Mouse (Mus musculus) ovary, postnatal 36 days (tissue): ENCODE data around the gene Trappc12.
A peak's percentile ranks its signal among the peaks of the same experiment; 100 is the strongest.

ENCODE experiments used
- DNase-seq: peaks from one replicate; pipeline ENCODE4 v3.0.0; 2022; ENCODE audit warnings: low spot score, mixed read lengths

The Trappc12 gene

DNA sequence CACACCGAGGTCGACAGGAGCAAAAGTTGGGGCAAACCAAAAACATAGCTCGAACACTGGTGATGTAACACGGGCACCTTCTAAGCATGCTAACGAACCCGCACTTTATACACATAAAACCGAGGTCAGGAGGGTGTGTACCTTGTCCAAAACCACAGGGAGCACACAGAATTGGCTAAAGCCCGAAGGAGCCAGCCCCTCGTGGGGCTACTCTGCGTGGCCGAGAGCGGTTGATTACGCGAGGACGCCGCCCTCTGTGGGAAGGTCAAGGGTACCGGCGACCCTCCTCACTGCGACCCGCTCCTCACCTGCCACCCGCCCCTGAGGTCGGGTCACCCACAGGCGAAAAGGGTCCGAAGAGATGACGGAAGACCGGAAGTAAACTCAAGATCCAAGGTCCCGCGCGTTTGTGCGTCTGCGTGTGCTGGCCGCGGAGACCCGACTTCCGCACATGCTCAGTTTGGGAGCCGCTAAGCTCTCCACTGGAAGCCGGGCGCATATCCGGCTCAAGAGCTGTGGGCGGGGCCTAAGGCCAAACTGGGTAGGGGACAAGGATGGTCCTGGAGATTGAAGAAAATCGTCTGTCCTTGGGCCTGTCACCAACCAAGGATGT lies at the start of gene Trappc12:
Gene Trappc12 (minus strand): TSS at position 452 of the 613 bp plus-strand sequence.
- peak; percentile 83 for DNase-seq

DNA sequence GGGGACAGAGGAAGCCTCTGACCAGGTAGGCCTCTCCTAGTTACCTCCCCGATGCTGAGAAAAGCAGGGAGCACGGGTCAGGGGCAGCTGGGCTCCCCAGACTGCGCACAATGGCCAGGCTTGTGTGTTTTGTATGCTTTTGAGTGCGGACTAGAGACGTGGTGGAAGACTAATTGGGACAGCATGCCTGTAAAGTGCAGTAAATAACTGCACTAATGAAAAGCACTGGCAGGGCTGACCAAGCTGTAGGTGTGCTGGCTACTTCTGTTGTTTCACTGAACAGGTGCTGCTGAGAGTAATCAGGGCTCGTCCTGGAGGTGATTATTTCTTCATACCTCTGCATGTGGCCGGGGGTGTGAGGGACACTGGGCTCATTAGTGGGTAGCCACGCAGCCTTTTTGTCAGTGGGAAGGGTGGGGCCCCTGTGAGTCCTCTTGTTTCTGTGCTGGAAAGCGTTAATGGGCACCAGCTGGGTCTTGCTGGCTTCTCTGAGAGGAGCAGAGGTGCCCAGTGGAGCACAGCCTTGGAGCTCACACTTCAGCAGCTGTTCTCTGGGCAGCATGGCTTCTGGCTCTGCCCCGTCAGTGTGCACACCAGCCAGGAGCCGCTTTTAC lies 49.6 kb upstream of the Trappc12 start:
- DNase-seq: no peak

DNA sequence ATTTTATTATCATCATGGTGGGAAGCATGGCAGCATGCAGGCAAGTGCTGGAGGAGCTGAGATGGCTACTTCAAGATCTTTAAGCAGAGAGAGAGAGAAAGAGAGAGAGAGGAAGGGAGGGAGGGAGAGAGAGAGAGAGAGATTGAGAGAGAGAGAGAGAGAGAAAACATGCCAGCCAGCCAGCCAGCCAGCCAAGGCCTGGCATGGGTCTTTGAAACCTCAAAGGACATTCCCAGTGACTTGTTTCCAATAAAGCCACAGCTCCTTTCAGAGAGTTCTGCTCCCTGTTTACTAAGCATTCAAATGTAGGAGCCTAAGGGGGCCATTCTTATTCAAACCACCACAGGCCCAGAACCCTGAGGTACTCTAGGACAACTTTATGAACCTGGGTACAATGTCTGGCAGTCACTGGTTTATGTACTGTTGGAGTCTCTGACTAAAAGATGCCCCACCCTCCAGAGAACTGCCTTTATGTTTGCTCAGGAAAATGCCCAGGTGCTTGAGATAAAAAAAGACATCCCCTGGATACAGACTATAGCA lies 46.7 kb upstream of the Trappc12 start:
- DNase-seq: no peak

DNA sequence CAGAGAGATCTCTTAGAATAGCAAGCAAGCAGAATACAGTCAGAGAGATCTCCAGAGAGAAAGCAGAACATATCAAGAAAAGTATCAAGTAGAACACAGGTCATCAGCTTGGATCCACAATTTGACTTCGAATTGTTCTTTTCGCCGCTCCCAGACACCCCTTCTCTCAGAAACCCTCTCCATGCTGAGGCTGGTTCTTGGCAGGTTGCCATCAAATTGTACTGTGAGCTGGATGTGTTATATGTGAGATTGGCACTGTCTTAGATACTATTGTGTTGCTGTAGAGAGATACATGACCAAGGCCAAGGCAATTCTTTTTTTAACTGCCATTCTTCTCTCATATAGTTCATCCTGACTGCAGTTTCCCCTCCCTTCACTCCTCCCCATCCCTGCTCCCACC lies 44.8 kb upstream of the Trappc12 start:
- no peak for DNase-seq

GRCm38 (mm10) chr12:28793715-28794114 lies 43.4 kb upstream of the Trappc12 start:
- DNase-seq: no peak

DNA sequence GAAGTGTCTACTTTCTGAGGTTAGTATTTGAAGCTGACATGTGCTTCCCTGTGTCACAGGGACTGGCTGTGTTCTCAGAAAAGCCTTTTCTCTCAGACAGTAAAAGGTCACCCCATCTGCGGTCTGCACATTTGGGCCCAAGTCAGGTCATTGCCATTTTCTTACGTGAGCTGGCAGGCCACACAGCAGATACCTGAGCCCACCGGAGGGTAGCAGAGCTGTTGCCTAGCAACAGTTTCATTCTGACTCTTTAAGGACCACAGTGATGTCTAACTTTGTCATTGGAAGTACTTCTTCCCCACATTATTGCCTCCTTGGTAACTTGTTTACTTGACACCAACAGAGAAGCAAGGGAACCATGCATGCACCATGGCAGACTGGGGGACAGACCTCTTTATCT lies 42.3 kb upstream of the Trappc12 start:
- no peak for DNase-seq

- DNase-seq: no peak
Observed at GRCm38 (mm10) chr12:28786310-28786709, 36.0 kb upstream of the Trappc12 start.

- no peak for DNase-seq
Observed at GRCm38 (mm10) chr12:28785299-28785698, 35.0 kb upstream of the Trappc12 start.

- no peak for DNase-seq
Observed at GRCm38 (mm10) chr12:28784864-28785263, 34.6 kb upstream of the Trappc12 start.

GRCm38 (mm10) chr12:28784355-28784754 lies 34.1 kb upstream of the Trappc12 start:
- DNase-seq: peak; percentile 37

GRCm38 (mm10) chr12:28782637-28783036 lies 32.4 kb upstream of the Trappc12 start:
- no peak for DNase-seq

- no peak for DNase-seq
Observed at GRCm38 (mm10) chr12:28780180-28780579, 29.9 kb upstream of the Trappc12 start.

DNA sequence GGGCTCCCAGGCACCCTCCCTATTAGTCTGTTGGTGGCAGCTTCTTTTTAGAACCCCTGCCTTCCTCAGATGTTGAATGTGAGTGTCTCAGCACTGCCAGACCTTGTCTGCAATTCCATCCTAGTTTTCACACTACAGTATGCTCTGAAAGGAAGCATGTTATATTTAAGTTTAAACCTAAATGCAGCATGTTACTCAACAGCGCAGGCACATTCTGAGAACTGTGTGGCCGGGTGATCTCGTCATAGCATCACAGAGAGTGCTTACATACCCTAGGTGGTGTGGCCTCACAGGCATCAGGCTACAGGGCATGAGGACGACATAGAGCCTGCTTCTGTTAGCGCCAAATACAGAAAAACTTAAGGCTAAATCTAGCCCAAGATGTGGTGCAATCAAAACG lies 25.4 kb upstream of the Trappc12 start:
- DNase-seq: no peak

DNA sequence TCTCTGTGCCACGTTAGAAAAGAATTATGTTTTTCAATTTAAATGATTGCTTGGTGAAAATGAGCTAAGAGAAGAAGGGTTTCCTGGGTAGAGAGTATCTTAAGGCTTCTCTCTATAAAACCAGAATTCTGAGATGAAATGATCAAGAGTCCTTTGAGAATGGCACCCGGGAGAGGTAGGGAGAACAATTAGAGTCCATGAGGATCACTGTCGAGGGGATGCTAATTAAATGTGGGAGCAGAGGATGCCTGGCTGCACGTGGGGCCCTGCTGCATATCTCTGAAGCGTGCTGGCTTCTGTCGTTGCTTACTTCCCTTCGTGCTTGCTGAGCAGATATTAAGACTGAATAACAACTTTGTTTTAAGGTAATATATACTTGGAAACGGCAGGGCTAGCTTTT lies 24.8 kb upstream of the Trappc12 start:
- no peak for DNase-seq

- no peak for DNase-seq
Observed at GRCm38 (mm10) chr12:28773815-28774214, 23.5 kb upstream of the Trappc12 start.

DNA sequence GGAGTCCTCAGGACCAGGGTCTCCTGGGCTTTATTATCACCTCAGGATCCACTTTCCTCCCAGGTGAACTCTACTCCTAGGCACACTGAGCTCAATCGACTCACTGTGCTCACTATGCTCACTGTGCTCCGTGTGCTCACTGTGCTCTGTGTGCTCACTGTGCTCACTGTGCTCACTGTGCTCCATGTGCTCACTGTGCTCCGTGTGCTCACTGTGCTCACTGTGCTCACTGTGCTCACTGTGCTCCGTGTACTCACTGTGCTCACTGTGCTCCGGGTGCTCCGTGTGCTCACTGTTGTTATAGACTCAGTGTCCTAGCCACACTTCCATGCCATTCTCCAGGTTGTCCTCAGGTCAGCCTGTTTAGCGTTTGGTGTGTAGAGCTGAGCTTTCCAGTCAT lies 19.7 kb upstream of the Trappc12 start:
- DNase-seq: no peak

DNA sequence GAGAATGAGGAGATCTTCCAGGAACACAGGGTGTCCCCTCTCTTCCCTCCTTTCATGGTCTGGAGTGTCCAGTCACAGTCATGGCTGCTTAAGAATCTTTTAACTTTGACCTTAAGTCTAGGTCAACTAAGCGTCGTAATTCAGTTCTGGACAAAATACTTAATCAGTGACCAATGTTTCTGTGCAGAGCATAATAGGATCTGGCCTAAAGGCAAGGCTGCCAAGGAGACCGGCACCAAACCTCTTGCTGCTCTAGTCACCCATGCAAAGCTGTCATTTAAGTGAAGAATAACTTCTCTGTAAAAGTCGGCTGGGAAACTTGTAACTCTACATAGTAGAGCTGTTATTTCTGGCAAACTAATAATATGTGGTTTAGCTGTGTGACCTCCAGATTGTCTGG lies 5.7 kb upstream of the Trappc12 start:
- DNase-seq: no peak

DNA sequence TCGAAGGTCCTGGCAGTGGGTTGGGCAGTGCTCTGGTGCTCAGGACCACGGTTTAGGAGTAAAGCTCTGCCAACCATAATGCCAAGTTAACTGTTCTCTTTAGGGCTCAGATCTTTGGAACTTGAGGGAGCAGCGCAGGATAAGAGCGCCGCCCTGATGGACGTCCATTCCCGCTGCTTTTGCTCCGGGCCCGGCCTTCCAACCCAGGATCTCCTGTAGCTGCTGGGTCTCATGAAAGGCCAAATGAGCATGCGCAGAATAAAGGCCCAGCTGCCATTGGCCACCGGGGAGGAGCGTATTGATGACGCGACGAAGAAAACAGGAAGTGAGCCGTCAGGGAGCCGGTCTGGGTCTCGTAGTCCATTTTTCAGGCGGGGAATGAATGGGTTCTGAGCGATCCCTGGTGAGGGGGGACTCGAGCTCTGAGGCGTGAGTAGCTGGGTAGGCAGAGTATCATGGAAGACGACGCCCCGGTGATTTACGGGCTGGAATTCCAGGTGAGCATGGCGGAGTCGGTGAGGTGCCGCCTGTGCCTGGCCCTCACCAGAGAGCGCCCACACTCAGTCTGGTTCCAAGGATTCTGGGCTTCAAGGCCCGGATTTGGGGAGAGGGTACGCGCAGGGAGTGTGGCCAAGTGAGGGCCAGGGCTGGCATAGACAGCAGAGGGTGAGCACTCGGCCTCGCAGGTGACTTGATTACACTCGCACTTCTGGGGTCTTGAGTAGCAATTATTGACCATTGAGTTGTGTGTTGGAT lies 1.4 kb upstream of the Trappc12 start, which contains the start of gene Eipr1:
Gene Eipr1 (plus strand): TSS at position 296 of the 756 bp plus-strand sequence.
- DNase-seq: peak; percentile 79

GRCm38 (mm10) chr12:28750876-28751275 lies 604 bp upstream of the Trappc12 start:
- DNase-seq: no peak

- DNase-seq: no peak
Observed at GRCm38 (mm10) chr12:28743328-28743727, 6.9 kb downstream of the Trappc12 start.

DNA sequence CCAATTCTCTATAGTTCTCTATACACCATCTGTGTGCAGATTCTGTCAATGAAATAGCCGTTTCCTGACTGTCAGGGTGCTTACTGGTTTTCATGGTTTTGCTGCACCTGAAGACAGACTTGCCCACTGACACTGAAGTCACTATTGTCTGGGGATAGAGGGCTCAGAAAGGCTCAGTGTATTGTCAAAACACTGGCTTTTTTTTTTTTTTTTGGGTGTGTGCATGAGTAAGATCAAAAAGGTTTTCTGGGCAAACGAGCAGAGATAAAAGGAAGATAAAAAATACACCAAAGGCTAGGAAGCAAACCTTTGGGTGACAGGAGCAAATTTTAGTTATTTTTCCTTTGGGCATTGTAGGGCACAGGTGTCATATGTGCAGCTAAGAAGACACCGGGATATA lies 15.0 kb downstream of the Trappc12 start:
- DNase-seq: no peak

GRCm38 (mm10) chr12:28734271-28734670 lies 16.0 kb downstream of the Trappc12 start:
- DNase-seq: no peak
